Comparison of ENCODE assay signal across 17 mouse cellular contexts in genomic region chr2:179884561-179884960, GRCm38 (mm10).
DNase-seq lines count a peak whose midpoint lies in the region; ATAC-seq and TF ChIP-seq lines count a peak whose summit lies in the region.
"Had no signal": no experiment of that assay in that cellular context is flagged by ENCODE, and none has a peak within 500 bp of the region (broad histone marks: within the 10 kb centered on the region; RNA-seq: fewer than 3 reads in every experiment).

No protein-coding gene starts in this region.

- no peaks in the 10 kb centered on the region for H3K27me3 ChIP-seq in heart, embryonic 12.5 days (replicated peaks)
- H3K27me3 ChIP-seq in lung, embryonic 14.5 days (ENCODE audit: insufficient read depth, low read length), result no peaks in the 10 kb centered on the region
- H3K27me3 ChIP-seq in limb, embryonic 13.5 days, result no peaks in the 10 kb centered on the region
- H3K27me3 ChIP-seq in hindbrain, embryonic 11.5 days (ENCODE audit: control insufficient read depth, insufficient read depth, low read length), result no peaks in the 10 kb centered on the region
- H3K27me3 ChIP-seq: embryonic facial prominence, embryonic 12.5 days; midbrain, embryonic 12.5 days; neural tube, embryonic 15.5 days had no signal

- no peak overlapping the region for H3K27ac ChIP-seq in heart, embryonic 12.5 days (ENCODE audit: poor library complexity, severe bottlenecking)
- H3K27ac ChIP-seq in lung, embryonic 14.5 days (ENCODE audit: low read depth), result no peak overlapping the region
- no peak overlapping the region for H3K27ac ChIP-seq in ES-E14 (ENCODE audit: insufficient read depth, low read depth, low read length, poor library complexity, severe bottlenecking)
- no peak overlapping the region for H3K27ac ChIP-seq in limb, embryonic 13.5 days
- H3K27ac ChIP-seq in hindbrain, embryonic 11.5 days (ENCODE audit: low read depth, low read length), result no peak overlapping the region
- H3K27ac ChIP-seq: embryonic facial prominence, embryonic 12.5 days; hindbrain, postnatal 0 days; liver, embryonic 14.5 days; midbrain, embryonic 12.5 days; neural tube, embryonic 15.5 days had no signal

- H3K4me3 ChIP-seq in heart, embryonic 12.5 days, result no peak overlapping the region
- H3K4me3 ChIP-seq in lung, embryonic 14.5 days (ENCODE audit: low read depth, low read length), result no peak overlapping the region
- H3K4me3 ChIP-seq in ES-E14 (ENCODE audit: insufficient read depth in 1 of 2, low read depth in 1 of 2, low read length in 2 of 2, poor library complexity in 1 of 2, severe bottlenecking in 1 of 2), result no peak overlapping the region
- H3K4me3 ChIP-seq in limb, embryonic 13.5 days, result no peak overlapping the region
- H3K4me3 ChIP-seq in hindbrain, embryonic 11.5 days (ENCODE audit: low read depth, low read length), result no peak overlapping the region
- H3K4me3 ChIP-seq: embryonic facial prominence, embryonic 12.5 days; midbrain, embryonic 12.5 days; neural tube, embryonic 15.5 days had no signal

- H3K4me2 ChIP-seq in heart, embryonic 12.5 days, result no peak overlapping the region
- no peak overlapping the region for H3K4me2 ChIP-seq in lung, embryonic 14.5 days
- H3K4me2 ChIP-seq in limb, embryonic 13.5 days (replicated peaks), result no peak overlapping the region
- no peak overlapping the region for H3K4me2 ChIP-seq in hindbrain, embryonic 11.5 days (replicated peaks; ENCODE audit: low read depth, low read length)
- H3K4me2 ChIP-seq: embryonic facial prominence, embryonic 12.5 days; midbrain, embryonic 12.5 days; neural tube, embryonic 15.5 days had no signal

- no peak for TF ChIP-seq CTCF in lung, embryonic 14.5 days (IDR thresholded peaks at IDR 0.05; ENCODE audit: low read depth)

- H3K9ac ChIP-seq in heart, embryonic 12.5 days, result no peak overlapping the region
- no peak overlapping the region for H3K9ac ChIP-seq in lung, embryonic 14.5 days
- H3K9ac ChIP-seq in ES-E14 (ENCODE audit: insufficient read depth, low read depth, low read length, poor library complexity, severe bottlenecking), result no peak overlapping the region
- H3K9ac ChIP-seq in limb, embryonic 13.5 days, result no peak overlapping the region
- no peak overlapping the region for H3K9ac ChIP-seq in hindbrain, embryonic 11.5 days (ENCODE audit: low read depth, low read length)
- H3K9ac ChIP-seq: embryonic facial prominence, embryonic 12.5 days; liver, embryonic 14.5 days; midbrain, embryonic 12.5 days; neural tube, embryonic 15.5 days had no signal

- H3K9me3 ChIP-seq in heart, embryonic 12.5 days (replicated peaks), result no peaks in the 10 kb centered on the region
- H3K9me3 ChIP-seq in lung, embryonic 14.5 days (ENCODE audit: low read depth, low read length), result no peaks in the 10 kb centered on the region
- no peaks in the 10 kb centered on the region for H3K9me3 ChIP-seq in ES-E14 (ENCODE audit: control insufficient read depth, insufficient read depth, low read depth, low read length)
- H3K9me3 ChIP-seq in limb, embryonic 13.5 days, result no peaks in the 10 kb centered on the region
- H3K9me3 ChIP-seq in hindbrain, embryonic 11.5 days (ENCODE audit: control insufficient read depth, low read length), result no peaks in the 10 kb centered on the region
- H3K9me3 ChIP-seq: embryonic facial prominence, embryonic 12.5 days; midbrain, embryonic 12.5 days; neural tube, embryonic 15.5 days had no signal

- no peaks in the 10 kb centered on the region for H3K36me3 ChIP-seq in heart, embryonic 12.5 days
- no peaks in the 10 kb centered on the region for H3K36me3 ChIP-seq in lung, embryonic 14.5 days (ENCODE audit: insufficient read depth)
- no peaks in the 10 kb centered on the region for H3K36me3 ChIP-seq in ES-E14 (ENCODE audit: control insufficient read depth, insufficient read depth, low read length, poor library complexity, severe bottlenecking)
- H3K36me3 ChIP-seq in limb, embryonic 13.5 days, result no peaks in the 10 kb centered on the region
- no peaks in the 10 kb centered on the region for H3K36me3 ChIP-seq in hindbrain, embryonic 11.5 days (ENCODE audit: control insufficient read depth, insufficient read depth, low read length)
- H3K36me3 ChIP-seq: embryonic facial prominence, embryonic 12.5 days had no signal

- ATAC-seq in heart, embryonic 12.5 days (ENCODE audit: insufficient number of reproducible peaks, low FRiP score), result peak; percentile 23; the same call in 1 of the 2 replicates
- ATAC-seq in lung, embryonic 14.5 days (ENCODE audit: insufficient read depth), result no peak
- 0 out of 2 replicates have a peak, but pooled peaks have one; percentile 19 for ATAC-seq in limb, embryonic 13.5 days (ENCODE audit: low FRiP score, low read depth)
- no peak for ATAC-seq in hindbrain, embryonic 11.5 days (ENCODE audit: low FRiP score)
- ATAC-seq: hindbrain, postnatal 0 days had no signal

- WGBS in heart, embryonic 12.5 days, result 29% methylated on average over 7 of the region's 7 CpGs
- WGBS in lung, embryonic 14.5 days, result 26% methylated on average over 7 of the region's 7 CpGs
- 28% methylated on average over 7 of the region's 7 CpGs for WGBS in limb, embryonic 13.5 days
- 49% methylated on average over 7 of the region's 7 CpGs for WGBS in hindbrain, embryonic 11.5 days

- H3K4me1 ChIP-seq in heart, embryonic 12.5 days (replicated peaks), result peaks cover 3% of the 10 kb centered on the region; the same call in 1 of the 2 replicates
- H3K4me1 ChIP-seq in lung, embryonic 14.5 days (ENCODE audit: insufficient read depth), result no peaks in the 10 kb centered on the region
- H3K4me1 ChIP-seq in ES-E14 (ENCODE audit: control insufficient read depth in 2 of 2, insufficient read depth in 2 of 2, low read length in 2 of 2, poor library complexity in 1 of 2), result no peaks in the 10 kb centered on the region
- no peaks in the 10 kb centered on the region for H3K4me1 ChIP-seq in limb, embryonic 13.5 days
- H3K4me1 ChIP-seq in hindbrain, embryonic 11.5 days (replicated peaks; ENCODE audit: control insufficient read depth, insufficient read depth, low read length), result no peaks in the 10 kb centered on the region
- H3K4me1 ChIP-seq: embryonic facial prominence, embryonic 12.5 days; midbrain, embryonic 12.5 days; neural tube, embryonic 15.5 days had no signal

- no peak for DNase-seq in heart, adult 8-10 months (ENCODE audit: low spot score)
- DNase-seq in lung, embryonic 14.5 days, result peak; percentile 4
- DNase-seq in lung, postnatal 4 days, result no peak
- DNase-seq in ES-E14 (ENCODE audit: low read depth, low spot score), result peak; percentile 49
- no peak for DNase-seq in urinary bladder, adult 18-20 months (ENCODE audit: low spot score in 2 of 2)
- no peak for DNase-seq in hindbrain, embryonic 11.5 days (ENCODE audit: low spot score)
- DNase-seq: adrenal gland, postnatal 36 days; cerebellum, adult 9-10 months; kidney, adult 11 months; right cerebral cortex, postnatal 14 days had no signal

- in situ Hi-C loops in ES-E14 (cut with MboI; ENCODE audit: low sequenced_read_pairs in 2 of 2, unreplicated experiment in 2 of 2), result no loop called here

TF ChIP-seq in ES-E14, 5 proteins besides CTCF, POLR2A, EP300 and RAD21:
- TF ChIP-seq CHD2 (IDR thresholded peaks at IDR 0.05; ENCODE audit: low read depth, low read length), result no peak
- TF ChIP-seq MAFK (IDR thresholded peaks at IDR 0.05; ENCODE audit: insufficient read depth, low read depth, low read length), result no peak
- no peak for TF ChIP-seq HCFC1 (IDR thresholded peaks at IDR 0.05; ENCODE audit: borderline replicate concordance, insufficient read depth, low read length)
- TF ChIP-seq ZNF384 (IDR thresholded peaks at IDR 0.05; ENCODE audit: low read depth, low read length), result no peak
TF ChIP-seq in ES-E14: peak in this region for 0.

Comparison
In these comparisons a context has a peak if more than half of its experiments do, and no peak if none do; other contexts are left out.
1. DNase-seq: peak in lung, embryonic 14.5 days (single experiment) and ES-E14 (single experiment); none in heart, adult 8-10 months (single experiment), lung, postnatal 4 days (0 of 2), urinary bladder, adult 18-20 months (0 of 2) and hindbrain, embryonic 11.5 days (single experiment).
2. ATAC-seq: peak in heart, embryonic 12.5 days (single experiment) and limb, embryonic 13.5 days (single experiment); none in lung, embryonic 14.5 days (single experiment) and hindbrain, embryonic 11.5 days (single experiment).